Mouse (Mus musculus) hindbrain, embryonic 15.5 days (tissue): Measurements from ENCODE around the gene Atxn7l3b. TPM values are rescaled to one million over a fixed set of nuclear protein-coding genes. Genes with fewer than 3 reads are reported as not detected.
"Not testable (repeated sequence)": the region's sequence is repeated elsewhere in the genome, so short reads cannot be mapped to it uniquely, and the experiment has no call there.

ENCODE experiments used
- ATAC-seq: fragments of 200-750 bp; cut with Nextera tagmentation; 2 replicates; pipeline ENCODE4 v1.8.0; 2017; ENCODE audit warnings: low read depth, moderate number of reproducible peaks, moderate TSS enrichment; ENCODE audit not compliant: low FRiP score
- H3K27ac ChIP-seq: fragments of 300-500 bp; sonication (generic); replicated peaks from 2 replicates; pipeline ENCODE4 v1.5.1; 2015; ENCODE audit warnings: mild to moderate bottlenecking, inconsistent platforms
- H3K27me3 ChIP-seq: fragments of 300-500 bp; sonication (generic); 2 replicates; pipeline ENCODE4 v1.6.1; 2015; ENCODE audit warnings: control low read depth, inconsistent platforms
- H3K36me3 ChIP-seq: fragments of 300-500 bp; sonication (generic); 2 replicates; pipeline ENCODE4 v1.6.1; 2015; ENCODE audit warnings: control low read depth, inconsistent platforms
- H3K4me1 ChIP-seq: fragments of 300-500 bp; sonication (generic); replicated peaks from 2 replicates; pipeline ENCODE4 v1.6.1; 2015; ENCODE audit warnings: control low read depth, inconsistent platforms
- H3K4me2 ChIP-seq: fragments of 300-500 bp; sonication (generic); 2 replicates; pipeline ENCODE4 v1.6.1; 2015; ENCODE audit warnings: moderate library complexity, mild to moderate bottlenecking, inconsistent platforms
- H3K4me3 ChIP-seq: fragments of 300-500 bp; sonication (generic); 2 replicates; pipeline ENCODE4 v1.5.1; 2015; ENCODE audit warnings: mild to moderate bottlenecking, inconsistent platforms
- H3K9ac ChIP-seq: fragments of 300-500 bp; sonication (generic); 2 replicates; pipeline ENCODE4 v1.6.1; 2015; ENCODE audit warnings: inconsistent platforms
- H3K9me3 ChIP-seq: fragments of 300-500 bp; sonication (generic); 2 replicates; pipeline ENCODE4 v1.6.1; 2016; ENCODE audit warnings: control low read depth, inconsistent platforms
- WGBS: fragments of 180-500 bp; shearing (Covaris S2); methylation state at CpG from one replicate; pipeline ENCODE4 v1.1.7; 2015; 5-methylcytosine and 5-hydroxymethylcytosine counted together
- polyA plus RNA-seq: library from polyadenylated mRNA; unstranded; fragments of >200 nt; fragmentation: Nextera tagmentation; extraction: Ambion mirVana; gene quantifications from 2 replicates; pipeline ENCODE4 v1.2.1, GENCODE M21; 2015

The Atxn7l3b gene
- polyA plus RNA-seq: 351 and 370 TPM in 2 replicates

GRCm38 (mm10) chr10:112928452-112929221, at the start of gene Atxn7l3b:
Gene Atxn7l3b (minus strand): TSS chr10:112929001.
- Histone ChIP-seq H3K9me3 (no peaks in the 10 kb centered on the region), H3K36me3 (peaks cover 21% of the 10 kb centered on the region), H3K27ac (peak within 1 kb of the TSS; percentile 97), H3K4me3 (peak within 1 kb of the TSS; percentile 88), H3K9ac (peak within 1 kb of the TSS; percentile 97), H3K4me2 (peak within 1 kb of the TSS; percentile 71), H3K4me1 (peaks cover 36% of the 10 kb centered on the region), H3K27me3 (no peaks in the 10 kb centered on the region)
- under 1% methylated on average over 70 of the region's 70 CpGs for WGBS
- peak; percentile 100 for ATAC-seq

- 41% methylated on average over 4 of the region's 4 CpGs for WGBS
- Histone ChIP-seq H3K4me3 (no peak overlapping the region), H3K9me3 (no peaks in the 10 kb centered on the region), H3K36me3 (no peaks in the 10 kb centered on the region), H3K4me1 (no peaks in the 10 kb centered on the region), H3K4me2 (no peak overlapping the region), H3K9ac (no peak overlapping the region), H3K27ac (no peak overlapping the region), H3K27me3 (no peaks in the 10 kb centered on the region)
- no peak for ATAC-seq
Measured at GRCm38 (mm10) chr10:112977586-112977985, 48.8 kb upstream of the Atxn7l3b start.

GRCm38 (mm10) chr10:112973286-112974026, 44.7 kb upstream of the Atxn7l3b start:
- no peak overlapping the region for H3K4me3 ChIP-seq
- H3K4me2 ChIP-seq: no peak overlapping the region
- no peak overlapping the region for H3K9ac ChIP-seq
- H3K4me1 ChIP-seq: no peaks in the 10 kb centered on the region
- H3K36me3 ChIP-seq: no peaks in the 10 kb centered on the region
- no peaks in the 10 kb centered on the region for H3K27me3 ChIP-seq
- no peak for ATAC-seq
- H3K27ac ChIP-seq: no peak overlapping the region
- WGBS: 72% methylated on average over 5 of the region's 5 CpGs
- H3K9me3 ChIP-seq: no peaks in the 10 kb centered on the region

- no peaks in the 10 kb centered on the region for H3K27me3 ChIP-seq
- 62% methylated on average over 2 of the region's 2 CpGs for WGBS
Measured at GRCm38 (mm10) chr10:112970002-112970589, 41.3 kb upstream of the Atxn7l3b start.

GRCm38 (mm10) chr10:112967578-112967977, 38.8 kb upstream of the Atxn7l3b start:
- Histone ChIP-seq H3K9ac (no peak overlapping the region), H3K36me3 (no peaks in the 10 kb centered on the region), H3K4me1 (no peaks in the 10 kb centered on the region), H3K27me3 (no peaks in the 10 kb centered on the region), H3K4me2 (no peak overlapping the region), H3K4me3 (no peak overlapping the region), H3K27ac (no peak overlapping the region), H3K9me3 (no peaks in the 10 kb centered on the region)
- 93% methylated on average over 2 of the region's 2 CpGs for WGBS
- no peak for ATAC-seq

More at GRCm38 (mm10) chr10:112970002-112970589, 41.3 kb upstream of the Atxn7l3b start:
- H3K4me2 ChIP-seq: no peak overlapping the region
- no peaks in the 10 kb centered on the region for H3K4me1 ChIP-seq
- no peak overlapping the region for H3K27ac ChIP-seq
- H3K36me3 ChIP-seq: no peaks in the 10 kb centered on the region
- no peak overlapping the region for H3K4me3 ChIP-seq
- H3K9me3 ChIP-seq: no peaks in the 10 kb centered on the region
- H3K9ac ChIP-seq: no peak overlapping the region
- ATAC-seq: no peak

- not testable (repeated sequence) for ATAC-seq
- WGBS: 55% methylated on average over 4 of the region's 4 CpGs
Measured at GRCm38 (mm10) chr10:112962216-112962615, 33.4 kb upstream of the Atxn7l3b start.

GRCm38 (mm10) chr10:112954140-112954539, 25.3 kb upstream of the Atxn7l3b start:
- H3K9ac ChIP-seq: no peak overlapping the region
- 76% methylated on average over 2 of the region's 2 CpGs for WGBS
- ATAC-seq: no peak

More at GRCm38 (mm10) chr10:112962216-112962615, 33.4 kb upstream of the Atxn7l3b start:
- not testable (repeated sequence) for H3K4me1 ChIP-seq, H3K36me3 ChIP-seq, H3K9me3 ChIP-seq, H3K4me2 ChIP-seq, H3K27ac ChIP-seq, H3K27me3 ChIP-seq, H3K9ac ChIP-seq, H3K4me3 ChIP-seq

GRCm38 (mm10) chr10:112948453-112948852, 19.7 kb upstream of the Atxn7l3b start:
- Histone ChIP-seq H3K4me3 (no peak overlapping the region), H3K4me1 (no peaks in the 10 kb centered on the region), H3K36me3 (no peaks in the 10 kb centered on the region), H3K27ac (no peak overlapping the region), H3K4me2 (no peak overlapping the region), H3K27me3 (no peaks in the 10 kb centered on the region), H3K9ac (no peak overlapping the region), H3K9me3 (no peaks in the 10 kb centered on the region)
- WGBS: 92% methylated on average over 3 of the region's 3 CpGs
- ATAC-seq: no peak

More at GRCm38 (mm10) chr10:112954140-112954539, 25.3 kb upstream of the Atxn7l3b start:
- Histone ChIP-seq H3K36me3 (no peaks in the 10 kb centered on the region), H3K9me3 (no peaks in the 10 kb centered on the region), H3K27me3 (no peaks in the 10 kb centered on the region), H3K27ac (no peak overlapping the region), H3K4me1 (no peaks in the 10 kb centered on the region), H3K4me2 (no peak overlapping the region), H3K4me3 (no peak overlapping the region)

GRCm38 (mm10) chr10:112929222-112929615, 418 bp upstream of the Atxn7l3b start:
- WGBS: 29% methylated on average over 9 of the region's 9 CpGs
- H3K36me3 ChIP-seq: peaks cover 19% of the 10 kb centered on the region
- no peaks in the 10 kb centered on the region for H3K9me3 ChIP-seq
- H3K4me3 ChIP-seq: peak overlapping the region; percentile 88
- H3K9ac ChIP-seq: peak overlapping the region; percentile 97
- H3K27ac ChIP-seq: peak overlapping the region; percentile 97
- H3K4me1 ChIP-seq: peaks cover 36% of the 10 kb centered on the region
- no peaks in the 10 kb centered on the region for H3K27me3 ChIP-seq
- peak; percentile 32 for ATAC-seq
- peak overlapping the region; percentile 71 for H3K4me2 ChIP-seq

GRCm38 (mm10) chr10:112926961-112927360, 1.8 kb downstream of the Atxn7l3b start:
- H3K4me3 ChIP-seq: 0 out of 2 replicates have a peak overlapping the region, but pooled peaks have one; percentile 88

GRCm38 (mm10) chr10:112926271-112926670, 2.5 kb downstream of the Atxn7l3b start:
- no peak overlapping the region for H3K27ac ChIP-seq
- H3K4me1 ChIP-seq: peaks cover 36% of the 10 kb centered on the region
- H3K4me3 ChIP-seq: no peak overlapping the region
- H3K9me3 ChIP-seq: no peaks in the 10 kb centered on the region
- ATAC-seq: no peak
- H3K4me2 ChIP-seq: peak overlapping the region; percentile 71
- 76% methylated on average over 2 of the region's 2 CpGs for WGBS
- no peaks in the 10 kb centered on the region for H3K27me3 ChIP-seq
- H3K36me3 ChIP-seq: peaks cover 29% of the 10 kb centered on the region
- H3K9ac ChIP-seq: no peak overlapping the region

More at GRCm38 (mm10) chr10:112926961-112927360, 1.8 kb downstream of the Atxn7l3b start:
- Histone ChIP-seq H3K36me3 (peaks cover 29% of the 10 kb centered on the region), H3K9ac (no peak overlapping the region), H3K9me3 (no peaks in the 10 kb centered on the region), H3K27ac (no peak overlapping the region), H3K27me3 (no peaks in the 10 kb centered on the region), H3K4me2 (peak overlapping the region; percentile 71), H3K4me1 (peaks cover 36% of the 10 kb centered on the region)
- no peak for ATAC-seq
